Mouse (Mus musculus) left cerebral cortex, postnatal 14 days (tissue): ENCODE measurements at regions not wholly inside any gene's neighbourhood (a gene's known extent, or its start where the extent isn't known, plus 50 kb on each side); places are given as distances from the start of the nearest gene placed in this dataset.

ENCODE experiments used
- DNase-seq, 2 experiments: peaks; one replicate each; pipeline ENCODE4 v3.0.0; 2021 to 2022; ENCODE audit warnings: low spot score in 2 of 2, mixed read lengths in 1 of 2
- intact Hi-C: fragments of 180-260 bp; cut with DNase I; formaldehyde crosslinking; loops from one replicate; pipeline ENCODE4 v1.15.1; 2025

GRCm38 (mm10) chr12:35429473-35429872 lies 105.4 kb downstream of the Ahr start:
- intact Hi-C loops: no loop called here

DNA sequence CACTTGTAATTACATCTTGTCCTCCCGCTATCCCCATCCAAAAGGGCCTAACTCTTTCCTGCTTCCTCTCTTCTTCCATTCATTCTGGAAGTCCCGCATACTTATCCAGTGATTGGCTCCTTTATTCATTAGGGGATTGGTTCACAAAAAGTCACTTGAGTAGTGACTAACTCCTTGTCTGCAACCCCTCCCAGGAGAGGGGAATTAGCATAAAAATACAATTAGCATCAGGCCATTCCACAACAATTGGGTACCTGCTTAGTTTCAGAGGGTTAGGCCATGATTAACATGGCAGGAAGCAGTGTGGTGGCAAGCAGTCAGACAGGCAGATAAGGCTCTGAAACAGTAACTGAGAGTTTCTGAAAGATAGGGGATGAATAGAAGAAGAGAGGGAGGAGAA lies 115.6 kb downstream of the Ahr start:
- DNase-seq: no peak
- intact Hi-C loops: no loop called here

More at GRCm38 (mm10) chr12:35429473-35429872, 105.4 kb downstream of the Ahr start:
- DNase-seq: peak in 1 of 2 experiments; percentile 7

DNA sequence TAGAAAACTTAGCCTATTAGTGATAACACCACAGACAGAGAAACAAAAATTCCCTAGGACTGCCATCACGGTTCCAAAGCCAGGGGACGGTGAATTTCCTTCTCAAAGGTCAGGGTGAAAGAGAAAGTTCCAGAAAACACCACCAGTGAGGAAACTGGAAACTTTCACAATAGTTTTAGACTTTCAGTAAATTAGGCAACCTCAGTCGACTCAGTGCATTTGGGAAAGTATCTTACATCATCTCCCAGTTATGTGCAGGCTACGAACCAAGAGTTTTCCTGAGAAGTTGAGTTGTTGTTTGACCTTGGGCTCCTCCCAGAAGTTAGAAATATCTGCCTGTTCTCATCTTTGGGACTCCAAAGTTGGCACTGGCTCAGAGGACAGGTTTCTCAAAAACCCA lies 116.9 kb downstream of the Ahr start:
- DNase-seq: no peak
- intact Hi-C loops: no loop called here

GRCm38 (mm10) chr12:35416583-35416982 lies 118.3 kb downstream of the Ahr start:
- intact Hi-C loops: no loop called here
- DNase-seq: no peak

- intact Hi-C loops: no loop called here
- no peak for DNase-seq
Observed at GRCm38 (mm10) chr12:35412715-35413114, 122.1 kb downstream of the Ahr start.

DNA sequence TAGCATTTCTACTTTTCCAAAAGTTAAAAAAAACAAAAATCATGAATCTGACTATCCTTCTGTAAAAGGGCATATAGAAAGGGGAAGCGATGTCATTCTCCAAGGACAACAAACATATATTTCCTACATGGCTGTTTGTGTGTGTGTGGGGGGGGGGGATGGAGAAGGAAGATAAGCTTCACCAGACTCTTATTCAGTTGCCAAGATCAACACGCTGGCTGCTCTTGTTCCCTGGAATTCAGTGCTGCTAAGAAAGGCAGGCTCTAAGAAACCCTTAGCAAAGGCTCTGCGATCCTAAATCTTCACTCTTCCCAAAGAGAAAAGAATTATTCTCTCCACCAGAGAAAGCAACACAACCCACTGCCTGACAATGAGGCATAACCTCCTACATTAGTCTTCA lies 126.4 kb downstream of the Ahr start:
- intact Hi-C loops: no loop called here
- DNase-seq: no peak

GRCm38 (mm10) chr12:35408044-35408443 lies 126.8 kb downstream of the Ahr start:
- intact Hi-C loops: no loop called here

DNA sequence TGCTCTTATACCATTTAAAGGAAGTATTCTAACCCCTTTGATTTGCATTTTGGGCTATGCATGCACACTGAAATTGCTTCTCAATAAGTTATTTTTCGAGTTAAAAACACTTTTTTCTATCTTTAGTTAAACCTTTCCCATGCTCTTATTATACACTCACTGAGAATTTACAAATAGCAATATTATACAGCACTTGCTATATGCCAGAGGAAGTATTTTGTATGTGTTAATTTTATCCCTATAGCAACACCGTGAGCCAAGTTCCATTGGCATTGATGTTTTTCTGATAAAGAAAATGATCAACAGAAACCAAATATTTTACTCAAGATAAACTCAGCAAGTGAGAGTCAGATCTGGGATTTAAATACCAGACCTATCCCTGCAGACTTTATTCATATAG lies 133.0 kb downstream of the Ahr start:
- intact Hi-C loops: no loop called here
- no peak for DNase-seq

More at GRCm38 (mm10) chr12:35408044-35408443, 126.8 kb downstream of the Ahr start:
- no peak for DNase-seq

DNA sequence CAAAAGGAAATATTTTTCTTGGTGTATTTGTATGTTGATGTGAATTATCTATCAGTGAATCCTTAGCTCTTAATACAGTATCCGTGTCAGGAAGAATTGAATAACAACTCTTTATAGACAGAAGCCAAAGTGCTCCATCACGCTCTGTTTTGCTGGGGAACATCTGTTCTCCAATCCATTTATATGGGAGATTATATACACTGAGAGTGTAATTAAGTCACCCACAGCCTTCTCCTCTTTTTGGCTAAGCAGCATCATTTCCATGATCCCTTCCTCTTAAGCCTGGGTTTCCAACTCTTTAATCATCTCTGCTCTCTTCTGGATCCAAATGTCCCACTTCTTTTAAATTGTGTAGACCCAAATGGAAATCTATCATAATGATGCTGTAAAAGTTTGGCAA lies 133.6 kb downstream of the Ahr start:
- DNase-seq: no peak
- intact Hi-C loops: no loop called here

DNA sequence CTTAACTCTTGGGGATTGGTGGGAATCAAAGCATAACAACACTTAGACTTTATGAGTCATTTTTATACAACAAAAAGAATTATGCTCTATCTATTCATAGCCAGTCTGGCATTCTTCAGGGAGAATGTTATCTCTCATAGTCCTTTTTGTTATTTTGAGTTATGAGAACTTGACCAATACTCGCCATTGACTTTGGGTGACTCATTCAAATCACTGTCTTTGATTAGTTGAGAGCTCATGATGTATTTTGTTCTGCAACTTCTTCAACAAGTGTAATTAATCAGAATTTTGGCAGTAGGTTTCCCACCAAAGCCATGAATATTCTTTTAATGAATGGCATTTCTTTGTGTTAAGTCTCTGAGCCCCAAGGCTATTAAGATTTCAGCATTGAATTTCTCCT lies 139.6 kb downstream of the Ahr start:
- intact Hi-C loops: no loop called here
- no peak for DNase-seq

DNA sequence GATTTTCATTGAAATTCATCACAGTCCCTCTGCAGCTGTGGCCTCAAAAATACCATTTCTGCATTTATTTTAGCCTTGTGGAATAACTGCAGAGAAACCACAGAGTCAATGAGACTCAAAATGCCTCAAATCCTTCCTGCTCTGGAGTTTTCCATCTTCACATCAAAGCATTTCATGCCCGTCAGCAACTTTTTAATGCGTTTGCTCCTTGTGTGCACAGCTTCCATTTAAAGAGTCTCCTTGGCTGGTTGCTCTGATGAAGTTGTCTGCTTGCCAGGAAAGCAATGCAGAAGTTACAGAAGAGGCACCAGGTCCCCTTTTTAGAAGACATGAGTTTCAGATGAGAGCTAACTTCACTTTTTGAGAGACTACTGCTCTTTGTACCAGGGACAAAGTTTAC lies 142.7 kb downstream of the Ahr start:
- intact Hi-C loops: no loop called here
- peak; percentile 19 to 32 for DNase-seq

DNA sequence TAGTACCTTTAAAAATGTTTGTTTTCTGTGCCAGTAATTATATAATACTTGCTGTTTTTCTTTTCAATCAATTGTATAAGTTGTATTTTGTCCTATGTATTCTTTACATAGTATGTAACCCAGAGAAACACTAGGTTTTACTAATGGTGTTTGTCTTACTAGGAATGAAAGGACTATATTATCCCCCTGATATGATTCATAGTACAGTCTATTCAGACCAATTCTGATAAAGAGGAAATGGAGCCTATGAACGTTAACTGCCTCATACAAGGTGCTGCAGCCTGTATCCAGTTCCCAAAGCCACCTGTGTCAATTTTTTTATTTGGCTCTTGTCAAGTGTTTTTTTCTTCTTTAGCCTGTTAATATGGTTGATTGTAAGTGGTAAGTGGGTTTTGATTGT lies 144.6 kb downstream of the Ahr start:
- intact Hi-C loops: no loop called here

GRCm38 (mm10) chr12:35389839-35390238 lies 145.0 kb downstream of the Ahr start:
- DNase-seq: no peak
- intact Hi-C loops: no loop called here

More for the DNA sequence above, 144.6 kb downstream of the Ahr start:
- DNase-seq: no peak

GRCm38 (mm10) chr12:35384211-35384610 lies 150.6 kb downstream of the Ahr start:
- intact Hi-C loops: no loop called here
- DNase-seq: no peak

DNA sequence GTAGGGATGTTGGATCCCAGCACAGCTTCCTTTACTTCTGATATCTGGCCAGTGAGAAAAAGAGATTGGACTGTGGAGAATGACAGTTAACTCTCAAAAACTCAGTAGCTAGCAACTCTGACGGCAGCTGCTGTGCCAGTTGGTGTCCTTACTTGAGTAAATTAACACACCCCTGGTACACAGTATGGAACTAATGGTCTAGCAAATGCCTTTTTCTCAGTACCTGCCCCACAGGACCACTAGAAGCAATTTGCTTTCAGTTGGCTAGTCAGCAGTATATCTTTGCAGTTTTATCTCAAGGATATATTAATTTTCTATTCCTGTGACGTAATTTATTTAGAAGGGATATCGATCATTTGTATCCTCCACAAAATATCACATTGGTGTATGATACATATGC lies 157.6 kb downstream of the Ahr start:
- intact Hi-C loops: no loop called here
- DNase-seq: no peak

DNA sequence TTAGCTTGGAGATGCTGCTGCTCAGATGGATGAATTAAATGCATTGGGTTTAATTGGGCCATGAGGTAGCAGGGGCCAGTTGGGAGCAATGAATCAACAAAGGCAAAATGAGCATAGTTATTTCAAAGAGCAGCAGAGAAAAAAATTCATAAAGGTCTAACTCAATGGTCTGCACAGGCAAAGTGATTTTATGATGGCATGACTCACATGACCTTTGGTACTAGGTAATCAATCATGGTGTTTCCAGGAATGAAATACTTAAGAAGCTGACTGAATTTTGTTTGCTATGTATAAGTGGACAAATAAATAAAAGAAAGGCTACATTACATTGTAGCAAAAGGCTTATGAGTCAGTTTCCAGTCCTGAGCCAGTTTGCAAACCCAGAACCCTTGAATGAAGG lies 158.5 kb downstream of the Ahr start:
- intact Hi-C loops: no loop called here

DNA sequence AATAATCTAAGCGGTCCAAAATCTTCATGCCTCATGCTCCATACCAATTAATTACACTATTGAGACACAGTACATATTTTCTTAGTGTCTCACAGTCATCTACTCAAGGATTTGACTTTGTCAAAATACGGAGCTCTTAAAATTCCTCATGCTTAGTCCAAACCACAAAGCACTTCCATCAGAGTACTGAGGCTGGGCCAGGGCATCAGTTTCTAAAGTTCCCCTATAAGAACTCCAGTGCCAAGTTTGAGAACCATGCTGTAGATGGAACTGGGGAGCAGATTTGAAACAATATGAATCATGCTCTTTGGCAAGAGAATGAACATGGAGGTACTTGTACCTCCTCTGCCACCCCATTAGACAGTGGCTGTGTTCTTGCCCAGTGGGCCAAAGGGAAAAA lies 176.9 kb downstream of the Ahr start:
- intact Hi-C loops: no loop called here
- DNase-seq: no peak

More for the DNA sequence above, 158.5 kb downstream of the Ahr start:
- DNase-seq: no peak

DNA sequence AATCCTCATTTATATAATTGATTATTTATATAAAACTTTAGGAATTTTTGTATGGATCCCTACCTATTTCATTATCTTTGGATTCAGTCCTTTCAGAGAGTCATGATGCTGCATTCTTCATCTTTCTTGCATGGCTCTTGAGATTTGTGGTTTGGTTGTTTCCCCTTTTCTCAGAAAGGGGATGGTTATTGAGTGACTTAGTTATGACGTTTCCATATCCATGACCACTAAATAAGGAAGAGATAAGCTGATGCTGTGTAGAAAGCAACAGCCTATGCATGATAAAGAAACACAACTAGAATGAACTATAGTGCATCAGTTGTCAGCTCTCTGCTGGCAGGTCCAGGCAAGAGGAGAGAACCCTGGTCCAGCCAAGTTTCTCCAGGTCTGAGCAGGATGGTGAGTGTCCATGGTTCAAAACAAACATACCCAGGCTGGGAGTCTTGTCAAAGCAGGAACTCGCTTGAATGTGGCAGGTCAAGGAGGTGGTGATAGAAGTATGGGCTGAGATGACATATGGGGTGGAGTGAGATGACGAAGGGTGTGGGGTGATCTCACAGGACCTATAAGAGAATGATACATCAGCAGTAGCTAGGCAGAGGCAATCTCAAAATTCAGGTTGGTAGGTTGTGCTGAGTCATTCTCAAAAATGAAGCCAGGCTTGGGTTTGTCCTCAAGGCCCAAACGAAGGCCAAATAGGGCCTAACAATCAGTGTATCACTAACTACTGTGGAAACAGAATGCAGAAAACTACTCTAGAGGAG lies 196.5 kb downstream of the Ahr start:
- intact Hi-C loops: no loop called here
- no peak for DNase-seq

DNA sequence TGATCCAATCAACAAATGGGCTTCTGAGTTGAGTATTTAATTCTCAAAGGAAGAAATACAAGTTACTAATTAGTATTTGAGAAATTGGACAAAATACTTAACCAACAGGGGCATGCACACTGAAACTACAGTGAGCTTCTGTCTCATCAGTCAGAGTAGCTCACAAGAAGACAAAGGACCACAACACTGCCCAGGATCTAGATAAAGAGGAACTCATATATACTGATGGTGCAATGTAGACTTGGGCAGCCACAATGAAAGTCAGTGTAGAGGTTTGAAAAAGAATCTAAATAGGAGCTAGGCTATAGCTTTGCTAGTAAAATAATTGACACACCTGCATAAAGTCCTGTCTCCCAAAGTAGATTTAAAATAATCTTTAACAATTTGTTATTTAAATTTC lies 198.5 kb downstream of the Ahr start:
- intact Hi-C loops: no loop called here
- DNase-seq: no peak

GRCm38 (mm10) chr12:35334344-35335075 lies 200.3 kb downstream of the Ahr start:
- intact Hi-C loops: no loop called here
- DNase-seq: no peak

- intact Hi-C loops: no loop called here
Observed at GRCm38 (mm10) chr12:35331303-35331702, 203.5 kb downstream of the Ahr start.

More at GRCm38 (mm10) chr12:35331303-35331702, 203.5 kb downstream of the Ahr start:
- DNase-seq: no peak
